Mouse (Mus musculus): ENCODE measurements around the gene Golga2. TPM values are rescaled to one million over a fixed set of nuclear protein-coding genes. Genes with fewer than 3 reads are reported as not detected.

Golga2 gene
- polyA plus RNA-seq, 1 experiment from 2014 or later, result 20.2 TPM

- Histone ChIP-seq H3K27me3 (replicated peaks; ENCODE audit: control insufficient read depth, insufficient read depth, low read length) (no peaks in the 10 kb centered on the region), H3K4me1 (replicated peaks; ENCODE audit: control insufficient read depth, insufficient read depth, low read length) (no peaks in the 10 kb centered on the region), H3K9me3 (ENCODE audit: control insufficient read depth, low read length) (no peaks in the 10 kb centered on the region), H3K27ac (ENCODE audit: low read depth) (no peak overlapping the region), H3K4me2 (ENCODE audit: low read length) (no peak overlapping the region), H3K4me3 (ENCODE audit: low read depth, low read length) (no peak overlapping the region), H3K9ac (ENCODE audit: low read length) (no peak overlapping the region), H3K36me3 (ENCODE audit: control insufficient read depth, insufficient read depth, low read length) (peaks cover 84% of the 10 kb centered on the region)
- no peak for DNase-seq (ENCODE audit: low spot score)
- no peak for ATAC-seq (replicated peaks; ENCODE audit: low FRiP score, low TSS enrichment, low read depth)
- WGBS, result 92% methylated on average over 4 of the region's 4 CpGs
Observed at GRCm38 (mm10) chr2:32299469-32299868, 12.3 kb downstream of the Golga2 start.

GRCm38 (mm10) chr2:32302952-32303351 is 15.8 kb downstream of the Golga2 start:
- H3K4me2 ChIP-seq (ENCODE audit: low read length), result no peak overlapping the region
- no peaks in the 10 kb centered on the region for H3K9me3 ChIP-seq (ENCODE audit: control insufficient read depth, low read length)
- H3K4me3 ChIP-seq (ENCODE audit: low read depth, low read length), result no peak overlapping the region
- 94% methylated on average over 10 of the region's 10 CpGs for WGBS
- DNase-seq (ENCODE audit: low spot score), result no peak
- peaks cover 92% of the 10 kb centered on the region for H3K36me3 ChIP-seq (ENCODE audit: control insufficient read depth, insufficient read depth, low read length)
- no peaks in the 10 kb centered on the region for H3K4me1 ChIP-seq (replicated peaks; ENCODE audit: control insufficient read depth, insufficient read depth, low read length)
- no peak overlapping the region for H3K9ac ChIP-seq (ENCODE audit: low read length)
- H3K27ac ChIP-seq (ENCODE audit: low read depth), result no peak overlapping the region
- no peak for ATAC-seq (replicated peaks; ENCODE audit: low FRiP score, low TSS enrichment, low read depth)
- H3K27me3 ChIP-seq (replicated peaks; ENCODE audit: control insufficient read depth, insufficient read depth, low read length), result no peaks in the 10 kb centered on the region

GRCm38 (mm10) chr2:32304145-32304832 is 17.1 kb downstream of the Golga2 start:
- no peaks in the 10 kb centered on the region for H3K27me3 ChIP-seq (replicated peaks; ENCODE audit: control insufficient read depth, insufficient read depth, low read length)
- H3K9ac ChIP-seq (ENCODE audit: low read length), result no peak overlapping the region
- no peaks in the 10 kb centered on the region for H3K9me3 ChIP-seq (ENCODE audit: control insufficient read depth, low read length)
- ATAC-seq (replicated peaks; ENCODE audit: low FRiP score, low TSS enrichment, low read depth) (0 out of 2 replicates have a peak, but pooled peaks have one; percentile 49), DNase-seq (ENCODE audit: low spot score) (peak; percentile 82)
- H3K36me3 ChIP-seq (ENCODE audit: control insufficient read depth, insufficient read depth, low read length), result peaks cover 82% of the 10 kb centered on the region
- H3K4me1 ChIP-seq (replicated peaks; ENCODE audit: control insufficient read depth, insufficient read depth, low read length), result no peaks in the 10 kb centered on the region
- no peak overlapping the region for H3K4me3 ChIP-seq (ENCODE audit: low read depth, low read length)
- no peak overlapping the region for H3K27ac ChIP-seq (ENCODE audit: low read depth)
- H3K4me2 ChIP-seq (ENCODE audit: low read length), result no peak overlapping the region
- 53% methylated on average over 8 of the region's 8 CpGs for WGBS

GRCm38 (mm10) chr2:32305668-32306067 is 18.5 kb downstream of the Golga2 start:
- no peak for ATAC-seq (replicated peaks; ENCODE audit: low FRiP score, low TSS enrichment, low read depth)
- WGBS, result 95% methylated on average over 5 of the region's 5 CpGs
- H3K27ac ChIP-seq (ENCODE audit: low read depth), result no peak overlapping the region

GRCm38 (mm10) chr2:32306176-32306575 is 19.0 kb downstream of the Golga2 start:
- H3K27me3 ChIP-seq (replicated peaks; ENCODE audit: control insufficient read depth, insufficient read depth, low read length), result no peaks in the 10 kb centered on the region
- ATAC-seq (replicated peaks; ENCODE audit: low FRiP score, low TSS enrichment, low read depth) (no peak), DNase-seq (ENCODE audit: low spot score) (no peak)
- no peak overlapping the region for H3K9ac ChIP-seq (ENCODE audit: low read length)
- WGBS, result 86% methylated on average over 9 of the region's 9 CpGs
- H3K9me3 ChIP-seq (ENCODE audit: control insufficient read depth, low read length), result no peaks in the 10 kb centered on the region
- peaks cover 74% of the 10 kb centered on the region for H3K36me3 ChIP-seq (ENCODE audit: control insufficient read depth, insufficient read depth, low read length)
- H3K4me3 ChIP-seq (ENCODE audit: low read depth, low read length), result no peak overlapping the region
- no peak overlapping the region for H3K4me2 ChIP-seq (ENCODE audit: low read length)
- no peak overlapping the region for H3K27ac ChIP-seq (ENCODE audit: low read depth)
- H3K4me1 ChIP-seq (replicated peaks; ENCODE audit: control insufficient read depth, insufficient read depth, low read length), result peaks cover 2% of the 10 kb centered on the region

More at GRCm38 (mm10) chr2:32305668-32306067, 18.5 kb downstream of the Golga2 start:
- no peak overlapping the region for H3K4me3 ChIP-seq (ENCODE audit: low read depth, low read length)
- DNase-seq (ENCODE audit: low spot score), result no peak
- H3K27me3 ChIP-seq (replicated peaks; ENCODE audit: control insufficient read depth, insufficient read depth, low read length), result no peaks in the 10 kb centered on the region
- no peak overlapping the region for H3K9ac ChIP-seq (ENCODE audit: low read length)
- peaks cover 79% of the 10 kb centered on the region for H3K36me3 ChIP-seq (ENCODE audit: control insufficient read depth, insufficient read depth, low read length)
- H3K4me2 ChIP-seq (ENCODE audit: low read length), result no peak overlapping the region
- H3K4me1 ChIP-seq (replicated peaks; ENCODE audit: control insufficient read depth, insufficient read depth, low read length), result no peaks in the 10 kb centered on the region
- H3K9me3 ChIP-seq (ENCODE audit: control insufficient read depth, low read length), result no peaks in the 10 kb centered on the region

GRCm38 (mm10) chr2:32307247-32307798 is 20.1 kb downstream of the Golga2 start:
- peaks cover 63% of the 10 kb centered on the region for H3K36me3 ChIP-seq (ENCODE audit: control insufficient read depth, insufficient read depth, low read length)
- no peak overlapping the region for H3K4me3 ChIP-seq (ENCODE audit: low read depth, low read length)
- no peaks in the 10 kb centered on the region for H3K9me3 ChIP-seq (ENCODE audit: control insufficient read depth, low read length)
- DNase-seq (ENCODE audit: low spot score) (no peak), ATAC-seq (replicated peaks; ENCODE audit: low FRiP score, low TSS enrichment, low read depth) (no peak)
- H3K27ac ChIP-seq (ENCODE audit: low read depth), result no peak overlapping the region
- no peaks in the 10 kb centered on the region for H3K27me3 ChIP-seq (replicated peaks; ENCODE audit: control insufficient read depth, insufficient read depth, low read length)
- WGBS, result 87% methylated on average over 6 of the region's 6 CpGs
- peaks cover 10% of the 10 kb centered on the region for H3K4me1 ChIP-seq (replicated peaks; ENCODE audit: control insufficient read depth, insufficient read depth, low read length)
- H3K4me2 ChIP-seq (ENCODE audit: low read length), result no peak overlapping the region
- no peak overlapping the region for H3K9ac ChIP-seq (ENCODE audit: low read length)

GRCm38 (mm10) chr2:32307941-32308760 is 21.0 kb downstream of the Golga2 start:
- Histone ChIP-seq H3K9me3 (ENCODE audit: control insufficient read depth, low read length) (no peaks in the 10 kb centered on the region), H3K4me2 (ENCODE audit: low read length) (no peak overlapping the region), H3K27ac (ENCODE audit: low read depth) (no peak overlapping the region), H3K4me3 (ENCODE audit: low read depth, low read length) (no peak overlapping the region), H3K4me1 (replicated peaks; ENCODE audit: control insufficient read depth, insufficient read depth, low read length) (peaks cover 10% of the 10 kb centered on the region), H3K36me3 (ENCODE audit: control insufficient read depth, insufficient read depth, low read length) (peaks cover 55% of the 10 kb centered on the region), H3K27me3 (replicated peaks; ENCODE audit: control insufficient read depth, insufficient read depth, low read length) (no peaks in the 10 kb centered on the region), H3K9ac (ENCODE audit: low read length) (no peak overlapping the region)
- DNase-seq (ENCODE audit: low spot score) (peak; percentile 82), ATAC-seq (replicated peaks; ENCODE audit: low FRiP score, low TSS enrichment, low read depth) (0 out of 2 replicates have a peak, but pooled peaks have one; percentile 6)
- 48% methylated on average over 8 of the region's 8 CpGs for WGBS

GRCm38 (mm10) chr2:32308870-32309568 is 21.8 kb downstream of the Golga2 start:
- Histone ChIP-seq H3K4me3 (ENCODE audit: low read depth, low read length) (no peak overlapping the region), H3K4me1 (replicated peaks; ENCODE audit: control insufficient read depth, insufficient read depth, low read length) (peaks cover 10% of the 10 kb centered on the region), H3K4me2 (ENCODE audit: low read length) (no peak overlapping the region), H3K9ac (ENCODE audit: low read length) (no peak overlapping the region), H3K36me3 (ENCODE audit: control insufficient read depth, insufficient read depth, low read length) (peaks cover 46% of the 10 kb centered on the region), H3K9me3 (ENCODE audit: control insufficient read depth, low read length) (no peaks in the 10 kb centered on the region), H3K27me3 (replicated peaks; ENCODE audit: control insufficient read depth, insufficient read depth, low read length) (no peaks in the 10 kb centered on the region), H3K27ac (ENCODE audit: low read depth) (no peak overlapping the region)
- WGBS, result 90% methylated on average over 16 of the region's 16 CpGs
- DNase-seq (ENCODE audit: low spot score) (no peak), ATAC-seq (replicated peaks; ENCODE audit: low FRiP score, low TSS enrichment, low read depth) (no peak)

All from intestine, embryonic 14.5 days (tissue).